Comparison of ENCODE assay signal across 9 mouse cellular contexts in the genomic region with DNA sequence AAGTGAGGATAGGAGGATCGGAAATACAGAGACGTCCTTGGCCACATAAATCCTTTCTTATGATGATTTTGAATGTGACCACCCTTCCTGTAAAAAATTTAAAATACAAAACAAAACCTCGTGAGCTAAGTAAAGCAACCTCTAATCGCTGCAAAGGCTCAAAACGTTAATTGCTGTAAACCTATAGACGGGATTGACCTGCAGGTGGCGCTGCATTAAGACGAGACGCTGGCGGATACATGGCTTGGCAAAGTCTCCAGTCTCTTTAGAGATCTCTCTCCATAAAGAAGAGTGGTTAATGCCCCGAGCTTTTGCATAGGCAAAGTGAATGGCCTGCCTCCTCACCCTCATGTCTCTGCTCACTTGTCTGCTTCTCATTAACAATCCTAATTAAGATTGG. TPM values are rescaled to one million over a fixed set of nuclear protein-coding genes. Genes with fewer than 3 reads are reported as not detected.
A peak's percentile ranks its signal among the peaks of the same experiment; 100 is the strongest.
DNase-seq lines count a peak whose midpoint lies in the region; ATAC-seq and TF ChIP-seq lines count a peak whose summit lies in the region.
"Had no signal": no experiment of that assay in that cellular context is flagged by ENCODE, and none has a peak within 500 bp of the region (broad histone marks: within the 10 kb centered on the region; RNA-seq: fewer than 3 reads in every experiment).

No protein-coding gene starts in this region.

- WGBS in heart, postnatal 0 days, result 14% methylated on average over 11 of the region's 11 CpGs

- H3K4me3 ChIP-seq in heart, postnatal 0 days (ENCODE audit: low read depth, low read length), result no peak overlapping the region

- intact Hi-C loops in heart, postnatal 36 days (cut with DNase I), result loop anchor here (10.0 kb wide), 1 partner anchor 162 kb away; no protein-coding TSS in a partner anchor

- H3K4me1 ChIP-seq in heart, postnatal 0 days (ENCODE audit: control insufficient read depth, insufficient read depth), result peaks cover 4% of the 10 kb centered on the region; the same call in 1 of the 2 replicates

- ATAC-seq in heart, postnatal 0 days (ENCODE audit: insufficient read depth, low read depth), result no peak
- ATAC-seq in megakaryocyte, adult 5-6 weeks (ENCODE audit: poor library complexity, severe bottlenecking), result no peak

- no peaks in the 10 kb centered on the region for H3K9me3 ChIP-seq in heart, postnatal 0 days (replicated peaks; ENCODE audit: control insufficient read depth, low read length)

- no peaks in the 10 kb centered on the region for H3K36me3 ChIP-seq in heart, postnatal 0 days (replicated peaks; ENCODE audit: control insufficient read depth, insufficient read depth, low read length)

- no peak overlapping the region for H3K9ac ChIP-seq in heart, postnatal 0 days (replicated peaks; ENCODE audit: low read depth, low read length)

- no peak for DNase-seq in heart, postnatal 0 days (ENCODE audit: low spot score)
- DNase-seq in heart, postnatal 36 days, result no peak
- peak; percentile 66 for DNase-seq in R1 (ENCODE audit: low read depth, low spot score)
- peak; percentile 74 for DNase-seq in embryo, embryonic 11 days
- peak; percentile 37 to 45 for DNase-seq in layer of hippocampus, postnatal 36 days
- DNase-seq in retina, embryonic 14.5 days (ENCODE audit: low spot score), result peak; percentile 72
- DNase-seq in spleen, adult 18-20 months, result no peak

- no peak overlapping the region for H3K4me2 ChIP-seq in heart, postnatal 0 days (ENCODE audit: low read depth, low read length)

- no peak overlapping the region for H3K27ac ChIP-seq in heart, postnatal 0 days (ENCODE audit: low read depth)

- TF ChIP-seq EP300 in heart, postnatal 0 days (IDR thresholded peaks at IDR 0.05; ENCODE audit: low read depth), result no peak

- H3K27me3 ChIP-seq in heart, postnatal 0 days (ENCODE audit: control insufficient read depth, insufficient read depth, low read length), result peaks cover 33% of the 10 kb centered on the region

- peak; percentile 8; the same call in 1 of the 2 replicates for TF ChIP-seq CTCF in heart, postnatal 0 days (IDR thresholded peaks at IDR 0.05; ENCODE audit: low read depth)

RNA-seq across cellular contexts. Expression of gene Gpr139, which starts 2.0 kb away (rescaled TPM):
- not detected in 2 replicates for total RNA-seq in heart, postnatal 0 days (2014; rRNA removed; ENCODE audit: low replicate concordance)
- polyA plus RNA-seq in heart, postnatal 0 days (2015; fragmentation: Nextera tagmentation; extraction: Ambion mirVana), result not detected in 2 replicates
- total RNA-seq in heart, postnatal 36 days (2021), result not detected
- total RNA-seq in layer of hippocampus, postnatal 36 days (2021), result 1 to 10 TPM; 1.3 to 1.6 TPM
- total RNA-seq in megakaryocyte, adult 5-6 weeks (2015), result not detected in 2 replicates
- not detected in 2 replicates for total RNA-seq in megakaryocyte, adult 5-6 weeks (2017)
- total RNA-seq: hematopoietic stem cell, adult 5-6 weeks had no signal

Comparison
In these comparisons a context has a peak if more than half of its experiments do, and no peak if none do; other contexts are left out.
1. DNase-seq: peak in R1 (single experiment), embryo, embryonic 11 days (single experiment), layer of hippocampus, postnatal 36 days (2 of 2) and retina, embryonic 14.5 days (single experiment); none in heart, postnatal 0 days (single experiment), heart, postnatal 36 days (0 of 2) and spleen, adult 18-20 months (0 of 2).